Comparison of ENCODE assay signal across 8 mouse cellular contexts in the genomic region with DNA sequence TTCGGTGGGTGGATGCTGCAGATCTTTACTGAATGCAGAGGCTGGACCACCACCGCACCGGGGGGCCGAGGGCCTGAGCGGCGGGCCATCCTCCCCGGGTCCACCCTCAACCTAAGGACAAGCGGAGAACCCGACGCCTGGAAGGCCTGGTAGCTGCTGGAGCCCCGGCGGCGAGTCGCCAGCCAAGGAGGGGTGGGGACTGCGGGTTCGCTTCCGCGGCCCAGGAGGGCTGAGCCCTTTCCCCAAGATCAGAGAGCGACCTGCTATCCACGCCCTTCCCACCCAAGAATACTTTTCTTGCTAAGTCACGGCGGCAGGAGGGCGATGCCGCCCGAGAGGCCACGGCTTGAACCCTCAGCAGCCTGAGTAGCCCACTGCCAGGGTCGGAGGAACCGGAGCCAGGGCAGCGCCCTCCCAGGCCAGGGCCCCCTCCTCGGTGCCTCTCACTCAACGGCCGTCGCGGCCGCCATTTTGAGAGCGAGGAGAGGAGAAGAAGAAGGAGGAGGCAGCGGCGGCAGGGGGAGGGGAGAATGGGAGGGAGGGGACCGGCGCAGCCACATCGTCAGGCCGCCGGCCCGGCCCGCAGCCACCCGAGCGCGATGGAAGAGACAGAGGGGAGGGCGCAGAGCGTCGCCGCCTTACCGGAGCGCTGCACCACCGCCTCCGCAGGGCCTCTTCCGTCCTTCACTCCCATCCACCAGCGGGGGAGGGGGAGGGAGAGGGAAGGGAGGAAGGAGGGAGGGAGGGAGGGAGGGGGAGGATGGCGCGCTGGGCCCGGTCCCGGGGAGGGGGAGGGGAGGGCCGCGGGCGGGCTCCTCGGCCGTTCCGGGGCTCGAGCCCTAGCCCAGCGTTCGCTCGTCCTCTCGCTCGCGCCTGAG. TPM values are rescaled to one million over a fixed set of nuclear protein-coding genes. Genes with fewer than 3 reads are reported as not detected.
DNase-seq lines count a peak whose midpoint lies in the region; ATAC-seq and TF ChIP-seq lines count a peak whose summit lies in the region.

No protein-coding gene starts in this region.

- TF ChIP-seq POLR2A in bone marrow macrophage, adult 2 months (IDR thresholded peaks at IDR 0.05; ENCODE audit: borderline replicate concordance, low read depth, low read length) = no peak
- peak; percentile 80 for TF ChIP-seq POLR2A in embryonic fibroblast, embryonic 13.5 days (IDR thresholded peaks at IDR 0.05; ENCODE audit: low read depth, low read length)
- TF ChIP-seq POLR2A in liver, adult 2 months (IDR thresholded peaks at IDR 0.05; ENCODE audit: extremely low read depth, insufficient read depth, low read length) = peak; percentile 76; the same call in 1 of the 2 replicates
- peak; percentile 57 for TF ChIP-seq POLR2A in myocyte (IDR thresholded peaks at IDR 0.05; ENCODE audit: insufficient read length, low read depth)

- peak overlapping the region; percentile 100 for H3ac ChIP-seq in myocyte (ENCODE audit: control insufficient read depth, insufficient read length)

- H3K36me3 ChIP-seq in heart, embryonic 11.5 days (ENCODE audit: control insufficient read depth, insufficient read depth, low read length) = no peaks in the 10 kb centered on the region
- H3K36me3 ChIP-seq in kidney, embryonic 16.5 days (ENCODE audit: insufficient read depth, low read length) = no peaks in the 10 kb centered on the region
- no peaks in the 10 kb centered on the region for H3K36me3 ChIP-seq in liver, adult 2 months (ENCODE audit: control insufficient read depth, insufficient read depth, low read length)
- no peaks in the 10 kb centered on the region for H3K36me3 ChIP-seq in myocyte (ENCODE audit: control insufficient read depth, insufficient read depth)
- no peaks in the 10 kb centered on the region for H3K36me3 ChIP-seq in splenic B cell, adult 2 months (ENCODE audit: control insufficient read depth, insufficient read depth, low read length, poor library complexity, severe bottlenecking)

- no peaks in the 10 kb centered on the region for H3K27me3 ChIP-seq in heart, embryonic 11.5 days (ENCODE audit: control insufficient read depth, insufficient read depth, low read length)
- no peaks in the 10 kb centered on the region for H3K27me3 ChIP-seq in kidney, embryonic 16.5 days (ENCODE audit: insufficient read depth, low read length)
- no peaks in the 10 kb centered on the region for H3K27me3 ChIP-seq in liver, adult 2 months (ENCODE audit: control insufficient read depth, insufficient read depth, low read length)
- H3K27me3 ChIP-seq in myocyte (ENCODE audit: control insufficient read depth, insufficient read depth, insufficient read length) = no peaks in the 10 kb centered on the region
- H3K27me3 ChIP-seq in splenic B cell, adult 2 months (ENCODE audit: control insufficient read depth, insufficient read depth, low read length, poor library complexity, severe bottlenecking) = no peaks in the 10 kb centered on the region

- H3K27ac ChIP-seq in bone marrow macrophage, adult 2 months (ENCODE audit: insufficient read depth, low read depth, low read length) = peak overlapping the region; percentile 83
- peak overlapping the region; percentile 96 for H3K27ac ChIP-seq in embryonic fibroblast, embryonic 13.5 days (ENCODE audit: insufficient read depth, low read length)
- peak overlapping the region; percentile 98 for H3K27ac ChIP-seq in heart, embryonic 11.5 days (ENCODE audit: low read depth, low read length)
- H3K27ac ChIP-seq in kidney, embryonic 16.5 days (ENCODE audit: low read length) = peak overlapping the region; percentile 99
- H3K27ac ChIP-seq in liver, adult 2 months (replicated peaks; ENCODE audit: insufficient read depth, low read depth, low read length) = peak overlapping the region; percentile 98

- H3K4me1 ChIP-seq in bone marrow macrophage, adult 2 months (ENCODE audit: control insufficient read depth, insufficient read depth, low read length) = peaks cover 7% of the 10 kb centered on the region
- H3K4me1 ChIP-seq in embryonic fibroblast, embryonic 13.5 days (ENCODE audit: control insufficient read depth, insufficient read depth, low read length) = peaks cover 3% of the 10 kb centered on the region; the same call in 1 of the 2 replicates
- peaks cover 21% of the 10 kb centered on the region for H3K4me1 ChIP-seq in heart, embryonic 11.5 days (ENCODE audit: control insufficient read depth, insufficient read depth, low read length)
- peaks cover 29% of the 10 kb centered on the region for H3K4me1 ChIP-seq in kidney, embryonic 16.5 days (ENCODE audit: insufficient read depth, low read length)
- peaks cover 12% of the 10 kb centered on the region for H3K4me1 ChIP-seq in liver, adult 2 months (ENCODE audit: control insufficient read depth, insufficient read depth, low read length)

- no peak for TF ChIP-seq CTCF in bone marrow macrophage, adult 2 months (IDR thresholded peaks at IDR 0.05; ENCODE audit: low read depth, low read length)
- TF ChIP-seq CTCF in embryonic fibroblast, embryonic 13.5 days (IDR thresholded peaks at IDR 0.05; ENCODE audit: borderline replicate concordance, insufficient read depth, low read length) = no peak
- no peak for TF ChIP-seq CTCF in liver, adult 2 months (IDR thresholded peaks at IDR 0.05; ENCODE audit: low read depth, low read length)

- H3K4me2 ChIP-seq in heart, embryonic 11.5 days = peak overlapping the region; percentile 89
- H3K4me2 ChIP-seq in kidney, embryonic 16.5 days (replicated peaks; ENCODE audit: low read depth, low read length) = peak overlapping the region; percentile 82
- peak overlapping the region; percentile 83 for H3K4me2 ChIP-seq in myocyte (ENCODE audit: low read depth)

- peak; percentile 94 for DNase-seq in A20 (ENCODE audit: low read depth, low spot score)
- peak; percentile 71 for DNase-seq in liver, adult 2 months (ENCODE audit: extremely low read depth, low read depth, low spot score)
- peak; percentile 89 for DNase-seq in splenic B cell, adult 2 months (ENCODE audit: low read depth, low spot score)

- H3K79me2 ChIP-seq in liver, adult 2 months (ENCODE audit: control insufficient read depth, insufficient read depth, low read length) = peaks cover 26% of the 10 kb centered on the region; the same call in 1 of the 2 replicates
- peaks cover 51% of the 10 kb centered on the region for H3K79me2 ChIP-seq in myocyte (ENCODE audit: control insufficient read depth, insufficient read depth)

- peak overlapping the region; percentile 76 for H3K4me3 ChIP-seq in bone marrow macrophage, adult 2 months (ENCODE audit: insufficient read depth, low read length)
- peak overlapping the region; percentile 91 for H3K4me3 ChIP-seq in embryonic fibroblast, embryonic 13.5 days (ENCODE audit: insufficient read depth, low read length)
- H3K4me3 ChIP-seq in heart, embryonic 11.5 days (ENCODE audit: low read depth, low read length) = peak overlapping the region; percentile 99
- H3K4me3 ChIP-seq in kidney, embryonic 16.5 days (ENCODE audit: low read length) = peak overlapping the region; percentile 100
- H3K4me3 ChIP-seq in liver, adult 2 months (ENCODE audit: insufficient read depth, low read depth, low read length) = peak overlapping the region; percentile 74
- peak overlapping the region; percentile 87 for H3K4me3 ChIP-seq in myocyte

- WGBS in heart, embryonic 11.5 days (ENCODE audit: insufficient replicate concordance) = under 1% methylated on average over 59 of the region's 75 CpGs
- WGBS in kidney, embryonic 16.5 days = under 1% methylated on average over 52 of the region's 75 CpGs
- under 1% methylated on average over 58 of the region's 75 CpGs for WGBS in liver, adult 2 months

- ATAC-seq in heart, embryonic 11.5 days (replicated peaks; ENCODE audit: insufficient number of reproducible peaks, low FRiP score, low TSS enrichment) = peak; percentile 80
- peak; percentile 88 for ATAC-seq in kidney, embryonic 16.5 days (ENCODE audit: low FRiP score, low TSS enrichment)

- no peaks in the 10 kb centered on the region for H3K9me3 ChIP-seq in heart, embryonic 11.5 days (replicated peaks; ENCODE audit: control insufficient read depth, low read length)
- H3K9me3 ChIP-seq in kidney, embryonic 16.5 days (ENCODE audit: low read length) = no peaks in the 10 kb centered on the region

- peak overlapping the region; percentile 100 for H3K9ac ChIP-seq in heart, embryonic 11.5 days (ENCODE audit: low read depth, low read length)
- H3K9ac ChIP-seq in kidney, embryonic 16.5 days (replicated peaks; ENCODE audit: low read length) = peak overlapping the region; percentile 99
- H3K9ac ChIP-seq in liver, adult 2 months (ENCODE audit: low read depth, low read length) = peak overlapping the region; percentile 95

TF ChIP-seq in myocyte, 11 proteins besides CTCF, POLR2A, EP300 and RAD21 (continues in another document):
- TF ChIP-seq USF1 (IDR thresholded peaks at IDR 0.05; ENCODE audit: low read depth) (no peak), TCF12 (IDR thresholded peaks at IDR 0.05; ENCODE audit: insufficient read depth, poor library complexity, severe bottlenecking) (no peak), POLR2AphosphoS2 (IDR thresholded peaks at IDR 0.05; ENCODE audit: insufficient read length, low read depth) (peak; percentile 69), SRF (IDR thresholded peaks at IDR 0.05; ENCODE audit: control insufficient read depth, insufficient read length, low read depth) (no peak), TCF3 (IDR thresholded peaks at IDR 0.05; ENCODE audit: insufficient read length, low read depth) (no peak), E2F4 (IDR thresholded peaks at IDR 0.05; ENCODE audit: insufficient read depth) (no peak), CEBPB (IDR thresholded peaks at IDR 0.05; ENCODE audit: insufficient read depth, poor library complexity, severe bottlenecking) (no peak)

RNA-seq across cellular contexts. Expression of a gene that starts 0.9 kb away (rescaled TPM):
- polyA plus RNA-seq in bone marrow macrophage, adult 2 months (2012; ENCODE audit: insufficient read depth, insufficient read length, missing spikeins) = 59.9 and 67.9 TPM in 2 replicates
- 111 and 122 TPM in 2 replicates for polyA plus RNA-seq in embryonic fibroblast, embryonic 13.5 days (2011; ENCODE audit: insufficient read length, low read depth, missing spikeins)
- 73.7 and 79.6 TPM in 2 replicates for polyA plus RNA-seq in heart, embryonic 11.5 days (2014; fragmentation: Nextera tagmentation; extraction: Ambion mirVana)
- 34.4 and 36.9 TPM in 2 replicates for polyA plus RNA-seq in kidney, embryonic 16.5 days (2015; fragmentation: Nextera tagmentation; extraction: Ambion mirVana)
- total RNA-seq in liver, adult 2 months (2014; rRNA removed) = 37.2 and 40.6 TPM in 2 replicates
- 8.1 and 8.9 TPM in 2 replicates for polyA plus RNA-seq in liver, adult 2 months (2012; rRNA removed)
- polyA plus RNA-seq in myocyte (2012; fragmentation: generic; extraction: Trizol) = 32.6 TPM

RNA-seq across cellular contexts. Expression of a gene that starts 47.0 kb away (rescaled TPM):
- polyA plus RNA-seq in bone marrow macrophage, adult 2 months (2012; ENCODE audit: insufficient read depth, insufficient read length, missing spikeins) = 8.9 and 9.2 TPM in 2 replicates
- polyA plus RNA-seq in embryonic fibroblast, embryonic 13.5 days (2011; ENCODE audit: insufficient read length, low read depth, missing spikeins) = 25.6 and 29.1 TPM in 2 replicates
- polyA plus RNA-seq in heart, embryonic 11.5 days (2014; fragmentation: Nextera tagmentation; extraction: Ambion mirVana) = 28.5 and 29.5 TPM in 2 replicates
- 53.3 and 59.4 TPM in 2 replicates for polyA plus RNA-seq in kidney, embryonic 16.5 days (2015; fragmentation: Nextera tagmentation; extraction: Ambion mirVana)
- total RNA-seq in liver, adult 2 months (2014; rRNA removed) = 4.5 and 5.1 TPM in 2 replicates
- polyA plus RNA-seq in liver, adult 2 months (2012; rRNA removed) = 2.7 and 3.4 TPM in 2 replicates
- polyA plus RNA-seq in myocyte (2012; fragmentation: generic; extraction: Trizol) = 10.9 TPM

Comparison
In these comparisons a context has a peak if more than half of its experiments do, and no peak if none do; other contexts are left out.
1. Peak in every context shown above with its lines: DNase-seq, ATAC-seq, H3K4me3 ChIP-seq and H3K27ac ChIP-seq.